Mouse (Mus musculus) gastrocnemius, postnatal 36 days (tissue): ENCODE results near the gene Gm34653. TPM values are rescaled to one million over a fixed set of nuclear protein-coding genes. Genes with fewer than 3 reads are reported as not detected.
"Not testable (repeated sequence)": the region's sequence is repeated elsewhere in the genome, so short reads cannot be mapped to it uniquely, and the experiment has no call there.

Experiments used
- DNase-seq, 2 experiments: peaks; one replicate each; pipeline ENCODE4 v3.0.0; 2022
- intact Hi-C: fragments of 180-260 bp; cut with DNase I; formaldehyde crosslinking; loops from one replicate; pipeline ENCODE4 v1.15.1; 2025
- long read RNA-seq, 2 experiments: library from polyadenylated mRNA; stranded (forward); transcript quantifications; one replicate each; pipeline ENCODE4 v2.0.0; 2021
- total RNA-seq, 2 experiments: library from RNA; stranded (reverse); gene quantifications; 2 replicates each; pipeline ENCODE4 v1.2.3; 2021

Gene Gm34653
- total RNA-seq = not detected
- long read RNA-seq, experiment 1 = 0 reads
- long read RNA-seq, experiment 2 = 0 reads

GRCm38 (mm10) chr2:34832766-34833457, at the start of gene Gm34653:
Gene Gm34653, plus strand, starts transcription at chr2:34833007.
- DNase-seq, intact Hi-C loops: not testable (repeated sequence)

GRCm38 (mm10) chr2:34783064-34784020, 49.5 kb upstream of the Gm34653 start:
- intact Hi-C loops = loop anchor here (5.0 kb wide), 2 partner anchors 114 to 189 kb away; no protein-coding TSS in a partner anchor
- no peak for DNase-seq

GRCm38 (mm10) chr2:34784085-34784484, 48.7 kb upstream of the Gm34653 start:
- intact Hi-C loops = loop anchor here (5.0 kb wide), 2 partner anchors 113 to 188 kb away; no protein-coding TSS in a partner anchor
- DNase-seq = peak in 1 of 2 experiments; percentile 20

DNA sequence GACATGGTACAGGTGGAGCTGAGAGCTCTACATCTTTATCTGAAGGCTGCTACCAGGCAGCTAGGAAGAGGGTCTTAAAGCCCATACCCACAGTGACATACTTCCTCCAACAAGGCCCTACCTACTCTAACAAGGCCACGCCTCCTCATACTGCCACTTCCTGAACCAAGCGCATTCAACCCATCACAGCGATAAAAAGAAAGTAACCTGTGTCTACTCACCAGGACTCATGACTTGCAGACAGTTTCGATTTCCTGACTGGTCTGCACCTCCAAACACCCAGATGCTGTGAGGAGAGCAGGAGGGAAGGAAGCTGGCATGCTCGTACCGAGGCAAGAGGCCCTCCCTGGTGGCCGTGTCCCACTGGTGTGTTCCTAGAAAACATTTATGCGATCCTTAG, 42.5 kb upstream of the Gm34653 start:
- intact Hi-C loops = no loop called here

DNA sequence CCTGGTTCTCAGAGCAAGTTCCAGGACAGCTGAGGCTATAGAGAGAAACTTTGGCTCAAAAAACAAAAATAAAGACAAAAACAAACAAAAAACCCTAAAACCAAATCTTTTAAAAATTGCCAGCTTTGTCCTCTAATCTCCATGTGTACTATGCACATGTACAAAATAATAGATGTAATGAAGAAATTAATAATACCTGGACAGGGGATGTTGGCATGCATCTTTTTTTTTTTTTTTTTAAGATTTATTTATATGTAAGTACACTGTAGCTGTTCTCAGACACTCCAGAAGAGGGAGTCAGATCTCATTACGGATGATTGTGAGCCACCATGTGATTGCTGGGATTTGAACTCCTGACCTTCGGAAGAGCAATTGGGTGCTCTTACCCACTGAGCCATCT, 40.3 kb upstream of the Gm34653 start:
- intact Hi-C loops, DNase-seq: not testable (repeated sequence)

More for the DNA sequence above, 42.5 kb upstream of the Gm34653 start:
- DNase-seq = no peak

DNA sequence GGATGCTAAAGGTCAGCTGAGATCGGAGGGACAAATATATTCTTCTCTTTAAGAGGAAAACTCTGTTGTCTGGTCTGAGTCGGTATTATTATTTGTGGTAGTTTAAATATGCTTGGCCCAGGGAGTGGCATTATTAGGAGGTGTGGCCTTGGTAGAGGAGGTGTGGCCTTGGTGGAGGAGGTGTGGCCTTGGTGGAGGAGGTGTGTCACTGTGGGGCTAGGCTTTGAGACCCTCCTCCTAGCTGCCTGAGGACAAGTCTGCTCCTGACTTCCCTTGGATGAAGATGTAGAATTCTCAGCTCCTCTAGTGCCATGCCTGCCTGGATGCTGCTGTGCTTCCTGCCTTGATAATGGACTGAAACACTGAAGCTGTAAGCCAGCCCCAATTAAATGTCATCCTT, 38.3 kb upstream of the Gm34653 start:
- DNase-seq = no peak
- intact Hi-C loops = no loop called here

DNA sequence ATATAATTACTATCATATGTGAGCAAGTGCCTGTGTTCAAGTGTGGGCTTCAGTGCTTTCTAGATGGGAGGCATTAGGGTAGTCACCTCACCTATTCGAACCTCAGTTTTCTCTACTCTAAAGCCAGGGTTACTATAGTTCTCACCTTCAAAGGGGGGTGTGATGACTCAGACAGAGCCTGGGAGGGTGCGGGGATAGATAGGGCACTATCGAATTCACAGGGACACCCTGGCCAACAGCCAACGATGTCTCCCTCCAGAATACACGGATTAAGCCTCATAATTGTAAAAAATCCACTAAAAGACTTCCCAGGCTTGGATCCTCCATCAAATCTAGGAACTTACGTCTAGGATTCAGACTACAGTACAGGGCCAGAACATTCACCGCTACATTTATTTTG, 37.4 kb upstream of the Gm34653 start:
- intact Hi-C loops = no loop called here
- no peak for DNase-seq

- intact Hi-C loops = no loop called here
- peak; percentile 70 to 78 for DNase-seq
Measured at GRCm38 (mm10) chr2:34799357-34800256, 33.2 kb upstream of the Gm34653 start, which contains the start of gene Rabepk. Gene Rabepk, minus strand, starts transcription at chr2:34799912.

- no peak for DNase-seq
Measured at GRCm38 (mm10) chr2:34800371-34800770, 32.4 kb upstream of the Gm34653 start.

GRCm38 (mm10) chr2:34801516-34802482, 31.0 kb upstream of the Gm34653 start:
- intact Hi-C loops = no loop called here
- peak; percentile 92 to 96 for DNase-seq

More at GRCm38 (mm10) chr2:34800371-34800770, 32.4 kb upstream of the Gm34653 start:
- intact Hi-C loops = no loop called here

DNA sequence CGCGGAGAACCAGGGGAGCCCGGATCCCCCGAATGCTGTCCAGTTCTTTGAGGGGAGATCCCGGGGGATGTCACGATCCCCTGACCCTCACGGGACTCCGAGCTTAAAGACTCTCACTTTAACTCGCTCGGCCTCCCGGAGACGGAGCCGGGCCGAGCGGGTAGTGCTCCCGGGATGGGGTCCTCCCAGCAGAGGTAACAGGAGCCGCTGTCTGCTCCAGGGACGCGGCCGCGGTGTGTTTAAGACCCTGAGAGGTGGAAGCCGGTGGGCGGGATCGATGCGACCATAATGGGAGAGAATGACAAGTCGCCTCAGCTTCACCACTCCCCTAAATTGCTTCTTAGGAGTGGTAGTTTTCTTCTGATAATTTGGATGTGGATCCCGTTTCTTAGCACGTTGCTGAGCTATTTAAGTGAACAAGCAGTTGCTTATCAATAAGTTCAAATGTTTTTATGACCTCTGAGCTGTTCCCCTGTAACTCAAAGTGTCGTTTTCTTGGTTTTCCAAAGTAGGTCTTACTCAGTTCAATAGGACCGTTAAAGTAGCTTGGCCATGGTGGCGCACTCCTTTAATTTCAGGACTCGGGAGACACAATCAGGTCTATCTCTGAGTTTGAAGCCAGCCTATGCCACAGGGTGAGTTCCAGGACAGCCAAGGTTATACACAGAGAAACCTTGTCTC, 30.1 kb upstream of the Gm34653 start:
- intact Hi-C loops, DNase-seq: not testable (repeated sequence)

DNA sequence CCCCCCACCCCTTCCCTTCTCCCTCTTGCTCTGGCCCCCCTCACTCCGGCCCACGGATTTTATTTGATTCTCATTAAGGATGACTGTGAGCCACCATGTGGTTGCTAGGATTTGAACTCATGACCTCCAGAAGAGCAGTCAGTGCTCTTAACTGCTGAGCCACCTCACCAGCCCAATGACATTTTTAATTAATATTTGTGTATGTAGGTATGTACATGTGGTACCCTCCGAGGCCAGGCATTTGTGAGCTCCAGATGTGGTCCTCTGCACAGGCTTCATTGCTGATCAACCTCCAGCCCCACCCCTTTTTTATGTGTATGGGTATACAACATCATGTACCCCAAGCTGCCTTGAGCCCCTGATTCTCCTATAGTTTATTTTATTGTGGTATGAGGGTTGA, 29.1 kb upstream of the Gm34653 start:
- intact Hi-C loops = no loop called here

GRCm38 (mm10) chr2:34804172-34804571, 28.6 kb upstream of the Gm34653 start:
- DNase-seq = no peak
- intact Hi-C loops = no loop called here

More for the DNA sequence above, 29.1 kb upstream of the Gm34653 start:
- DNase-seq = no peak

DNA sequence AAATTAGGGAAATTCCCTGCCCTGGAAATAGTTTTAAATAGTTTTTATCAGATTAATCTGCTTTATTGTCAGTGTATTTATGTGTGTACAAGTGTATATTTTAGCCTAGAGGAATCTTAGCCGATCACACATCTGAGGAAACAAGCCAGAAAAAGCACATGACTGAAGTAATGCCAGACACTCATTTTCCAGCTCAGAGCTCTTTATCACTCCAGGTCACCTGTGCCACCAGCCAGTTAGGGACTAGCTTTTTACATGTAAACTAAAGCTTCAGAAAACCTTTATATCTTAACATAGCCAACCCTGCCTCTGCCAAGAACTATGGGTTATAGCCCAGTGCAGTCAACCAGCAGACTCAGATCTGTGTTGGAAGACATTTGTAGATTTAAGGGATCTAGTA, 28.0 kb upstream of the Gm34653 start:
- intact Hi-C loops = no loop called here
- no peak for DNase-seq

DNA sequence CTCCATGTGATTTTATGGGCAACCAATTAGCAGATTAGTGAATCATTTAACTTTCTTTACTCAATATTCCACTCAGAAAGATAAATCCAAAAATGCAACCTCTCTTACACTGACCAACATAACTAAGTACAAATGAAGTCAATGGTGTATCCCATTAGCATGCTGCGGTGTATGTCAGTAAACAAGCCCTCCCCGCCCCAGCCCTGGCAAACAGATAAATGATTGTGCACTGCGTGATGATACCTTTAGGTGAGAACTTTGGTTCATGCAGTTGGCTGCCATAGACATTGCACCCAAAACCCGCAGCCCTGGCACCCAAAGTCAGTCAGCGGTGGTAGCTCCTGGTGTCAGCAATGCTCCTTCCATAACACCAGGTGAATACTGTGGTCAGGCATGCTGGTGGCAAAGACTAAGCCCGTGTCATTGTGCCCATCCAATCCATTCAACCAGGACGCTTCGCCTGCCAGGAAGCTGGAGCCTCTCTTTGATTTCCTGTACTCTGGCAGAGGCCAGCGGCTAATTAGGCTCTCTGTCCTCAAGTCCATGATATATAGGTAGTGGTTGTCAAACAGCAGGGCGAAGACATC, 27.4 kb upstream of the Gm34653 start:
- no peak for DNase-seq
- intact Hi-C loops = no loop called here

DNA sequence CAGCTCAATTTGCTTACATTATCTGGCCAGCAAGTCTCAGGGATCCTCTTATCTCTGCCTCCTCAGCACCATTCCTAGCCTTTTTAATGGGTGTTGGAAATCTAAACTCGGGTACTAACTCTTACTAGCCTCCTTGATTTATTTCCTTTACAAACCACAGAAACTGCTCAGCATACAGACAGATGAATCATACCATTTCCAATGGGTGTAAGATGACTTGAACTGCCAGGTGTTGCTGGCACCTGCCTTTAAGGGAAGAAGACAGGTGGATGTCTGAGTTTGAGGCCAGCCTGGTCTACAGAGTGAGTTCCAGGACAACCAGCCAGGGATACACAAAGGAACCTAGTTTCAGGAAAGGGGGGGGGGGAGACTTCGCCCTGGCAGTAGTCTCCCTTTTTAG, 24.8 kb upstream of the Gm34653 start:
- intact Hi-C loops = no loop called here

DNA sequence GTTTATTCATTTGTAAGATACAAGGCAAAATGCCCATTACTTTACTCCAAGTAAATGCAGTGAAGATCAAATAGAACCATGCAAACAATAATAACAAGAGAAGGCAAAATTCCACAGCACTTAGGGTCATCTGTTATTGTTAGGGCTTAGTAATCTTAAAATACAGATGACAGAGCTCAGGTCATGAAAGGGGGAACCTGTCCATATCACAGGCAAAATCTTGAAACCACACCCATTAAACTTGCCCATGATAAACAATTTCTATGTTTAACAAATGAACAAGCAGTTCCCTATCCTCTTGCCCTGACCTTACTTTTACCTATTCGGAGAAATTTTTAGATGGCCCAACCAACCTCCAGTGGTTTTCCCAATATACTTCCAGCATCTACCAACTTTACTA, 23.2 kb upstream of the Gm34653 start:
- no peak for DNase-seq
- intact Hi-C loops = no loop called here

More for the DNA sequence above, 24.8 kb upstream of the Gm34653 start:
- no peak for DNase-seq

- intact Hi-C loops = no loop called here
- DNase-seq = no peak
Measured at GRCm38 (mm10) chr2:34810775-34811174, 22.0 kb upstream of the Gm34653 start.
